In the genomic region with DNA sequence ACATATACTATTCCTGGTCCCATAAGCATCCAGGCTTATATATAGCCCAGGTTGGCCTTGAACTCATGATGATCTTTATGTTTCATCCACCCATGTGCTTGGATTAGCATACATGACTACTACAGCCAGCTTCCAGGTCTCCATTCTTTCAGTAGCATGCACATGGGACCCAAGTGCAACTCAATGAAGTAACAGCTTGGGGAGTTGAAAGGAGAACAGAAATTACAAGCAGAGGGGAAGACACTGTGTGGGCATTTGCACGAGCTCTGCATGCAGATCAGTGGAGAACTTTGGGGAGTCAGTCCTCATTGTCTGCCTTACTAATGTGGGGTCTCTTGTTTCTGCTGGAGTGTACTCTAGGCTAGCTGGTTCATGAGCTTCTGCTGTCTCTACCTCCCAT, we compare ENCODE assay signal across 23 mouse cellular contexts. TPM values are rescaled to one million over a fixed set of nuclear protein-coding genes. Genes with fewer than 3 reads are reported as not detected.
DNase-seq lines count a peak whose midpoint lies in the region; ATAC-seq and TF ChIP-seq lines count a peak whose summit lies in the region.
"Had no signal": no experiment of that assay in that cellular context is flagged by ENCODE, and none has a peak within 500 bp of the region (broad histone marks: within the 10 kb centered on the region; RNA-seq: fewer than 3 reads in every experiment).

No protein-coding gene starts in this region.

- ATAC-seq in megakaryocyte, adult 5-6 weeks (ENCODE audit: poor library complexity, severe bottlenecking): peak; percentile 44
- ATAC-seq in CD4-positive, CD25-positive, alpha-beta regulatory T cell, adult 4 months: no peak
- ATAC-seq: forebrain, embryonic 14.5 days; forebrain, postnatal 0 days; hindbrain, embryonic 16.5 days; intestine, embryonic 15.5 days had no signal

- dilution Hi-C loops in CH12.LX (cut with MboI; ENCODE audit: extremely low pct_ligation_motif_present, extremely low pct_unique_long_range_greater_than_20kb, low sequenced_read_pairs): no loop called here

- H3K4me3 ChIP-seq in CH12.LX (replicated peaks in 1 of 3; ENCODE audit: low read depth in 2 of 3, low read length in 2 of 3, poor library complexity in 1 of 3): no peak overlapping the region
- H3K4me3 ChIP-seq: heart, embryonic 12.5 days; heart, embryonic 15.5 days; hindbrain, embryonic 10.5 days; hindbrain, embryonic 13.5 days; intestine, embryonic 15.5 days had no signal

- TF ChIP-seq EP300 in CH12.LX (IDR thresholded peaks at IDR 0.05; ENCODE audit: low read length): no peak

- no peak for TF ChIP-seq CTCF in CH12.LX (conservative IDR thresholded peaks at IDR 0.05 in 1 of 2, IDR thresholded peaks at IDR 0.05 in 1 of 2; ENCODE audit: low read depth in 2 of 2, low read length in 2 of 2)

- in situ Hi-C loops in CH12.LX (cut with MboI; ENCODE audit: low pct_ligation_motif_present, low pct_unique_long_range_greater_than_20kb, low sequenced_read_pairs): no loop called here

- H3K27ac ChIP-seq in CH12.LX (ENCODE audit: insufficient read depth, low read depth): no peak overlapping the region
- H3K27ac ChIP-seq: heart, embryonic 15.5 days; hindbrain, embryonic 10.5 days; hindbrain, embryonic 13.5 days; intestine, embryonic 15.5 days had no signal

- DNase-seq in A20 (ENCODE audit: low read depth, low spot score) (peak; percentile 63), CH12.LX (ENCODE audit: extremely low read depth) (no peak)
- no peak for DNase-seq in frontal cortex, postnatal 14 days (ENCODE audit: low spot score in 2 of 2)
- no peak for DNase-seq in right cerebral cortex, postnatal 36 days (ENCODE audit: low spot score in 2 of 2)
- DNase-seq: adrenal gland, adult 2 months; adrenal gland, postnatal 14 days; cerebellum, adult 11-12 months; cerebellum, adult 8-10 months; cerebellum, postnatal 10 days; cerebellum, postnatal 36 days; forebrain, postnatal 0 days; gastrocnemius, postnatal 25 days; heart, postnatal 10 days; heart, postnatal 36 days had no signal

- H3K9ac ChIP-seq in CH12.LX (ENCODE audit: insufficient read depth, low read depth): no peak overlapping the region
- H3K9ac ChIP-seq: forebrain, postnatal 0 days; heart, embryonic 12.5 days; heart, embryonic 15.5 days; hindbrain, embryonic 13.5 days; intestine, embryonic 15.5 days had no signal

- no peak for TF ChIP-seq RAD21 in CH12.LX (IDR thresholded peaks at IDR 0.05; ENCODE audit: low read depth, low read length)

- H3K27me3 ChIP-seq in CH12.LX (replicated peaks): no peaks in the 10 kb centered on the region
- H3K27me3 ChIP-seq: heart, embryonic 12.5 days; heart, embryonic 15.5 days; intestine, embryonic 15.5 days had no signal

- no peak for TF ChIP-seq POLR2A in CH12.LX (IDR thresholded peaks at IDR 0.05; ENCODE audit: low read depth, low read length)

- peak overlapping the region; percentile 15; the same call in 1 of the 2 replicates for H3K4me2 ChIP-seq in CH12.LX (ENCODE audit: insufficient read depth, low read depth, poor library complexity, severe bottlenecking)
- H3K4me2 ChIP-seq: heart, embryonic 12.5 days; heart, embryonic 15.5 days; hindbrain, embryonic 13.5 days; intestine, embryonic 15.5 days had no signal

- H3K36me3 ChIP-seq in CH12.LX (replicated peaks in 1 of 2; ENCODE audit: control insufficient read depth in 1 of 2, insufficient read depth in 1 of 2, low read length in 1 of 2): no peaks in the 10 kb centered on the region
- H3K36me3 ChIP-seq: heart, embryonic 12.5 days; heart, embryonic 15.5 days; hindbrain, embryonic 10.5 days; hindbrain, embryonic 13.5 days; intestine, embryonic 15.5 days had no signal

- peaks cover 11 to 57% of the 10 kb centered on the region in 2 experiments for H3K4me1 ChIP-seq in CH12.LX (ENCODE audit: control insufficient read depth in 1 of 2, insufficient read depth in 2 of 2)
- H3K4me1 ChIP-seq: hindbrain, embryonic 10.5 days; hindbrain, embryonic 13.5 days had no signal

- no peaks in the 10 kb centered on the region for H3K9me3 ChIP-seq in CH12.LX (replicated peaks; ENCODE audit: low read length)
- H3K9me3 ChIP-seq: heart, embryonic 12.5 days; heart, embryonic 15.5 days; hindbrain, embryonic 10.5 days; hindbrain, embryonic 13.5 days; intestine, embryonic 15.5 days had no signal

- no peaks in the 10 kb centered on the region for H3K79me2 ChIP-seq in CH12.LX (replicated peaks; ENCODE audit: control insufficient read depth, extremely low read depth, insufficient read depth, poor library complexity, severe bottlenecking)

TF ChIP-seq in CH12.LX, 34 proteins besides CTCF, POLR2A, EP300 and RAD21:
- no peak for TF ChIP-seq MAX (IDR thresholded peaks at IDR 0.05; ENCODE audit: low read length)
- TF ChIP-seq MYC (IDR thresholded peaks at IDR 0.05; ENCODE audit: low read depth, low read length): no peak
- TF ChIP-seq ETS1 (conservative IDR thresholded peaks at IDR 0.05; ENCODE audit: low read depth, low read length): no peak
- no peak for TF ChIP-seq MEF2A (IDR thresholded peaks at IDR 0.05; ENCODE audit: borderline replicate concordance, low read depth, low read length)
- TF ChIP-seq ELF1 (IDR thresholded peaks at IDR 0.05; ENCODE audit: low read depth, low read length): no peak

RNA-seq across cellular contexts. Expression of gene Dock8, which starts 7.4 kb away (rescaled TPM):
- total RNA-seq in CH12.LX (2012; rRNA removed) (22.4 and 26.4 TPM in 2 replicates), CH12.LX (2014; rRNA removed) (9.8 and 13.6 TPM in 2 replicates)
- polyA plus RNA-seq in CH12.LX (2012; ENCODE audit: insufficient read length, low read depth): 33.9 and 37.5 TPM in 2 replicates
- 168 and 172 TPM in 2 replicates for total RNA-seq in megakaryocyte, adult 5-6 weeks (2015)
- 89.8 and 102 TPM in 2 replicates for total RNA-seq in megakaryocyte, adult 5-6 weeks (2017)
- polyA plus RNA-seq in CD4-positive, CD25-positive, alpha-beta regulatory T cell, adult 4 months (2017; shearing (Covaris generic)): 100 to 1,000 TPM in 1 of 2 experiments, 10 to 100 TPM in 1; 97.2 to 114 TPM

RNA-seq across cellular contexts. Expression of gene Cbwd1, which starts 45.3 kb away (rescaled TPM):
- total RNA-seq in CH12.LX (2012; rRNA removed) (21.6 and 27.2 TPM in 2 replicates), CH12.LX (2014; rRNA removed) (50.9 and 59.5 TPM in 2 replicates)
- 26.3 and 29.5 TPM in 2 replicates for polyA plus RNA-seq in CH12.LX (2012; ENCODE audit: insufficient read length, low read depth)
- 5.9 and 7.3 TPM in 2 replicates for total RNA-seq in megakaryocyte, adult 5-6 weeks (2015)
- 10.4 and 16.2 TPM in 2 replicates for total RNA-seq in megakaryocyte, adult 5-6 weeks (2017)
- polyA plus RNA-seq in CD4-positive, CD25-positive, alpha-beta regulatory T cell, adult 4 months (2017; shearing (Covaris generic)): 10 to 100 TPM; 12.2 to 27.9 TPM
